18 mouse cellular contexts compared by ENCODE assay signal in genomic region chr11:87682838-87683571, GRCm38 (mm10). TPM values are rescaled to one million over a fixed set of nuclear protein-coding genes. Genes with fewer than 3 reads are reported as not detected.
A peak's percentile ranks its signal among the peaks of the same experiment; 100 is the strongest.
DNase-seq lines count a peak whose midpoint lies in the region; ATAC-seq and TF ChIP-seq lines count a peak whose summit lies in the region.
"Had no signal": no experiment of that assay in that cellular context is flagged by ENCODE, and none has a peak within 500 bp of the region (broad histone marks: within the 10 kb centered on the region; RNA-seq: fewer than 3 reads in every experiment).

No protein-coding gene starts in this region.

- DNase-seq in embryonic facial prominence, embryonic 11.5 days (ENCODE audit: low spot score) = peak; percentile 7
- no peak for DNase-seq in embryonic facial prominence, embryonic 10.5 days (ENCODE audit: low spot score)
- peak; percentile 36 for DNase-seq in lung, embryonic 14.5 days
- no peak for DNase-seq in lung, postnatal 36 days
- DNase-seq in hindbrain, embryonic 14.5 days (ENCODE audit: low spot score) = no peak
- DNase-seq: cerebellum, postnatal 14 days; kidney, postnatal 25 days; liver; lung, postnatal 10 days; thymus, adult 18-20 months had no signal

- no peak overlapping the region for H3K9ac ChIP-seq in embryonic facial prominence, embryonic 11.5 days (replicated peaks; ENCODE audit: low read length)
- H3K9ac ChIP-seq in lung, embryonic 14.5 days = no peak overlapping the region
- no peak overlapping the region for H3K9ac ChIP-seq in embryonic facial prominence, embryonic 12.5 days
- H3K9ac ChIP-seq in stomach, embryonic 14.5 days (replicated peaks; ENCODE audit: low read depth, low read length) = no peak overlapping the region
- no peak overlapping the region for H3K9ac ChIP-seq in hindbrain, embryonic 14.5 days
- H3K9ac ChIP-seq: forebrain, embryonic 15.5 days had no signal

- 48% methylated on average over 13 of the region's 13 CpGs for WGBS in embryonic facial prominence, embryonic 11.5 days
- WGBS in embryonic facial prominence, embryonic 10.5 days = 50% methylated on average over 13 of the region's 13 CpGs
- WGBS in lung, embryonic 14.5 days = 28% methylated on average over 13 of the region's 13 CpGs
- 54% methylated on average over 13 of the region's 13 CpGs for WGBS in embryonic facial prominence, embryonic 12.5 days
- 40% methylated on average over 13 of the region's 13 CpGs for WGBS in stomach, embryonic 14.5 days
- 58% methylated on average over 13 of the region's 13 CpGs for WGBS in hindbrain, embryonic 14.5 days

- H3K36me3 ChIP-seq in embryonic facial prominence, embryonic 11.5 days (replicated peaks; ENCODE audit: control insufficient read depth, insufficient read depth, low read depth, low read length) = no peaks in the 10 kb centered on the region
- no peaks in the 10 kb centered on the region for H3K36me3 ChIP-seq in embryonic facial prominence, embryonic 10.5 days (replicated peaks)
- no peaks in the 10 kb centered on the region for H3K36me3 ChIP-seq in lung, embryonic 14.5 days (ENCODE audit: insufficient read depth)
- no peaks in the 10 kb centered on the region for H3K36me3 ChIP-seq in embryonic facial prominence, embryonic 12.5 days
- H3K36me3 ChIP-seq in stomach, embryonic 14.5 days (ENCODE audit: control insufficient read depth, insufficient read depth, low read length) = no peaks in the 10 kb centered on the region
- H3K36me3 ChIP-seq in hindbrain, embryonic 14.5 days (replicated peaks; ENCODE audit: control insufficient read depth, insufficient read depth) = no peaks in the 10 kb centered on the region
- H3K36me3 ChIP-seq: forebrain, embryonic 15.5 days had no signal

- TF ChIP-seq CTCF in lung, embryonic 14.5 days (IDR thresholded peaks at IDR 0.05; ENCODE audit: low read depth) = no peak

- no peaks in the 10 kb centered on the region for H3K9me3 ChIP-seq in embryonic facial prominence, embryonic 11.5 days (replicated peaks; ENCODE audit: control insufficient read depth, low read length)
- H3K9me3 ChIP-seq in embryonic facial prominence, embryonic 10.5 days = no peaks in the 10 kb centered on the region
- H3K9me3 ChIP-seq in lung, embryonic 14.5 days (ENCODE audit: low read depth, low read length) = no peaks in the 10 kb centered on the region
- no peaks in the 10 kb centered on the region for H3K9me3 ChIP-seq in embryonic facial prominence, embryonic 12.5 days
- no peaks in the 10 kb centered on the region for H3K9me3 ChIP-seq in stomach, embryonic 14.5 days (ENCODE audit: control insufficient read depth, low read depth, low read length)
- H3K9me3 ChIP-seq in hindbrain, embryonic 14.5 days (ENCODE audit: control insufficient read depth, low read length) = no peaks in the 10 kb centered on the region
- H3K9me3 ChIP-seq: forebrain, embryonic 15.5 days had no signal

- no peak overlapping the region for H3K27ac ChIP-seq in embryonic facial prominence, embryonic 11.5 days (replicated peaks; ENCODE audit: low read depth, low read length)
- no peak overlapping the region; the same call in 1 of the 2 replicates for H3K27ac ChIP-seq in embryonic facial prominence, embryonic 10.5 days (replicated peaks)
- peak overlapping the region; percentile 59 for H3K27ac ChIP-seq in lung, embryonic 14.5 days (ENCODE audit: low read depth)
- H3K27ac ChIP-seq in embryonic facial prominence, embryonic 12.5 days = peak overlapping the region; percentile 46; the same call in 1 of the 2 replicates
- H3K27ac ChIP-seq in stomach, embryonic 14.5 days (ENCODE audit: low read length) = peak overlapping the region; percentile 34; the same call in 1 of the 2 replicates
- no peak overlapping the region for H3K27ac ChIP-seq in hindbrain, embryonic 14.5 days
- H3K27ac ChIP-seq: forebrain, embryonic 15.5 days had no signal

- H3K4me2 ChIP-seq in embryonic facial prominence, embryonic 11.5 days (ENCODE audit: low read depth, low read length) = no peak overlapping the region
- no peak overlapping the region for H3K4me2 ChIP-seq in lung, embryonic 14.5 days
- no peak overlapping the region for H3K4me2 ChIP-seq in embryonic facial prominence, embryonic 12.5 days (replicated peaks)
- no peak overlapping the region for H3K4me2 ChIP-seq in stomach, embryonic 14.5 days (replicated peaks; ENCODE audit: low read depth, low read length)
- H3K4me2 ChIP-seq in hindbrain, embryonic 14.5 days (replicated peaks) = no peak overlapping the region
- H3K4me2 ChIP-seq: forebrain, embryonic 15.5 days; midbrain, embryonic 11.5 days had no signal

- no peak for ATAC-seq in embryonic facial prominence, embryonic 11.5 days (replicated peaks; ENCODE audit: insufficient number of reproducible peaks, low FRiP score, low TSS enrichment, low read depth)
- ATAC-seq in lung, embryonic 14.5 days (ENCODE audit: insufficient read depth) = no peak
- no peak for ATAC-seq in embryonic facial prominence, embryonic 12.5 days (ENCODE audit: insufficient number of reproducible peaks, insufficient read depth, low FRiP score, low TSS enrichment)
- 0 out of 2 replicates have a peak, but pooled peaks have one; percentile 49 for ATAC-seq in stomach, embryonic 14.5 days (ENCODE audit: insufficient number of reproducible peaks, insufficient read depth, low FRiP score, low read depth)
- no peak for ATAC-seq in hindbrain, embryonic 14.5 days (ENCODE audit: low FRiP score)
- ATAC-seq in monocyte, adult 5-6 weeks (replicated peaks; ENCODE audit: insufficient number of reproducible peaks, low FRiP score, low TSS enrichment, poor library complexity, severe bottlenecking) = no peak
- ATAC-seq: activated CD4-positive, CD25-positive, alpha-beta regulatory T cell, adult 4 months; forebrain, embryonic 15.5 days; inflammation-experienced regulatory T-cells, adult 6 months had no signal

- H3K27me3 ChIP-seq in embryonic facial prominence, embryonic 11.5 days (ENCODE audit: control insufficient read depth, insufficient read depth, low read length) = no peaks in the 10 kb centered on the region
- H3K27me3 ChIP-seq in embryonic facial prominence, embryonic 10.5 days (replicated peaks; ENCODE audit: low read depth, poor library complexity, severe bottlenecking) = no peaks in the 10 kb centered on the region
- no peaks in the 10 kb centered on the region for H3K27me3 ChIP-seq in lung, embryonic 14.5 days (ENCODE audit: insufficient read depth, low read length)
- H3K27me3 ChIP-seq in embryonic facial prominence, embryonic 12.5 days = no peaks in the 10 kb centered on the region
- H3K27me3 ChIP-seq in stomach, embryonic 14.5 days (ENCODE audit: control insufficient read depth, insufficient read depth, low read length) = no peaks in the 10 kb centered on the region
- H3K27me3 ChIP-seq in hindbrain, embryonic 14.5 days (ENCODE audit: control insufficient read depth, insufficient read depth, low read length) = no peaks in the 10 kb centered on the region
- H3K27me3 ChIP-seq: forebrain, embryonic 15.5 days had no signal

- H3K4me3 ChIP-seq in embryonic facial prominence, embryonic 11.5 days (ENCODE audit: low read depth, low read length) = no peak overlapping the region
- no peak overlapping the region for H3K4me3 ChIP-seq in embryonic facial prominence, embryonic 10.5 days
- no peak overlapping the region for H3K4me3 ChIP-seq in lung, embryonic 14.5 days (ENCODE audit: low read depth, low read length)
- H3K4me3 ChIP-seq in embryonic facial prominence, embryonic 12.5 days = no peak overlapping the region
- no peak overlapping the region for H3K4me3 ChIP-seq in stomach, embryonic 14.5 days (ENCODE audit: low read depth, low read length)
- H3K4me3 ChIP-seq in hindbrain, embryonic 14.5 days (replicated peaks; ENCODE audit: low read length) = no peak overlapping the region
- H3K4me3 ChIP-seq: forebrain, embryonic 15.5 days had no signal

- H3K4me1 ChIP-seq in embryonic facial prominence, embryonic 11.5 days (ENCODE audit: control insufficient read depth, insufficient read depth, low read length) = no peaks in the 10 kb centered on the region
- peaks cover 12% of the 10 kb centered on the region for H3K4me1 ChIP-seq in embryonic facial prominence, embryonic 10.5 days
- no peaks in the 10 kb centered on the region; the same call in 1 of the 2 replicates for H3K4me1 ChIP-seq in lung, embryonic 14.5 days (ENCODE audit: insufficient read depth)
- peaks cover 15% of the 10 kb centered on the region; the same call in 1 of the 2 replicates for H3K4me1 ChIP-seq in embryonic facial prominence, embryonic 12.5 days
- H3K4me1 ChIP-seq in stomach, embryonic 14.5 days (ENCODE audit: control insufficient read depth, insufficient read depth, low read length) = peaks cover under 1% of the 10 kb centered on the region; the same call in 1 of the 2 replicates
- H3K4me1 ChIP-seq in hindbrain, embryonic 14.5 days (replicated peaks; ENCODE audit: control insufficient read depth, insufficient read depth, low read length) = no peaks in the 10 kb centered on the region

RNA-seq across cellular contexts. Expression of gene Rnf43, which starts 20.5 kb away (rescaled TPM):
- 2.0 and 4.4 TPM in 2 replicates for polyA plus RNA-seq in embryonic facial prominence, embryonic 11.5 days (2014; fragmentation: Nextera tagmentation; extraction: Ambion mirVana)
- polyA plus RNA-seq in embryonic facial prominence, embryonic 10.5 days (2016; fragmentation: Nextera tagmentation; extraction: Ambion mirVana) = 3.2 and 3.3 TPM in 2 replicates
- 18.0 and 21.5 TPM in 2 replicates for polyA plus RNA-seq in lung, embryonic 14.5 days (2014; fragmentation: Nextera tagmentation; extraction: Ambion mirVana)
- polyA plus RNA-seq in embryonic facial prominence, embryonic 12.5 days (2016; fragmentation: Nextera tagmentation; extraction: Ambion mirVana) = 4.5 and 5.5 TPM in 2 replicates
- polyA plus RNA-seq in stomach, embryonic 14.5 days (2014; fragmentation: Nextera tagmentation; extraction: Ambion mirVana) = 19.7 and 20.2 TPM in 2 replicates
- 0.83 and 0.84 TPM in 2 replicates for polyA plus RNA-seq in hindbrain, embryonic 14.5 days (2014; fragmentation: Nextera tagmentation; extraction: Ambion mirVana)
- total RNA-seq in monocyte, adult 5-6 weeks (2017) = 5.8 to 17.9 TPM (median 10.8 TPM) in 3 replicates
- total RNA-seq: hematopoietic stem cell, adult 5-6 weeks had no signal

RNA-seq across cellular contexts. Expression of gene Supt4a, which starts 54.3 kb away (rescaled TPM):
- 174 and 180 TPM in 2 replicates for polyA plus RNA-seq in embryonic facial prominence, embryonic 11.5 days (2014; fragmentation: Nextera tagmentation; extraction: Ambion mirVana)
- polyA plus RNA-seq in embryonic facial prominence, embryonic 10.5 days (2016; fragmentation: Nextera tagmentation; extraction: Ambion mirVana) = 184 and 185 TPM in 2 replicates
- polyA plus RNA-seq in lung, embryonic 14.5 days (2014; fragmentation: Nextera tagmentation; extraction: Ambion mirVana) = 145 and 146 TPM in 2 replicates
- polyA plus RNA-seq in embryonic facial prominence, embryonic 12.5 days (2016; fragmentation: Nextera tagmentation; extraction: Ambion mirVana) = 158 TPM in 2 replicates
- polyA plus RNA-seq in stomach, embryonic 14.5 days (2014; fragmentation: Nextera tagmentation; extraction: Ambion mirVana) = 133 and 151 TPM in 2 replicates
- polyA plus RNA-seq in hindbrain, embryonic 14.5 days (2014; fragmentation: Nextera tagmentation; extraction: Ambion mirVana) = 137 and 152 TPM in 2 replicates
- 123 to 169 TPM (median 136 TPM) in 3 replicates for total RNA-seq in monocyte, adult 5-6 weeks (2017)

Comparison
In these comparisons a context has a peak if more than half of its experiments do, and no peak if none do; other contexts are left out.
1. DNase-seq: peak in embryonic facial prominence, embryonic 11.5 days (single experiment) and lung, embryonic 14.5 days (single experiment); none in embryonic facial prominence, embryonic 10.5 days (single experiment), lung, postnatal 36 days (single experiment) and hindbrain, embryonic 14.5 days (single experiment).
2. H3K27ac ChIP-seq: peak in lung, embryonic 14.5 days (single experiment), embryonic facial prominence, embryonic 12.5 days (single experiment) and stomach, embryonic 14.5 days (single experiment); none in embryonic facial prominence, embryonic 11.5 days (single experiment), embryonic facial prominence, embryonic 10.5 days (single experiment) and hindbrain, embryonic 14.5 days (single experiment).